Mouse (Mus musculus) WW6 (cell line): Measurements from ENCODE around the gene Ttll3.

ENCODE experiments used
- DNase-seq: peaks from one replicate; pipeline ENCODE4 v3.0.0-alpha.2; 2013; ENCODE audit warnings: low read depth, low spot score

Ttll3 gene

DNA sequence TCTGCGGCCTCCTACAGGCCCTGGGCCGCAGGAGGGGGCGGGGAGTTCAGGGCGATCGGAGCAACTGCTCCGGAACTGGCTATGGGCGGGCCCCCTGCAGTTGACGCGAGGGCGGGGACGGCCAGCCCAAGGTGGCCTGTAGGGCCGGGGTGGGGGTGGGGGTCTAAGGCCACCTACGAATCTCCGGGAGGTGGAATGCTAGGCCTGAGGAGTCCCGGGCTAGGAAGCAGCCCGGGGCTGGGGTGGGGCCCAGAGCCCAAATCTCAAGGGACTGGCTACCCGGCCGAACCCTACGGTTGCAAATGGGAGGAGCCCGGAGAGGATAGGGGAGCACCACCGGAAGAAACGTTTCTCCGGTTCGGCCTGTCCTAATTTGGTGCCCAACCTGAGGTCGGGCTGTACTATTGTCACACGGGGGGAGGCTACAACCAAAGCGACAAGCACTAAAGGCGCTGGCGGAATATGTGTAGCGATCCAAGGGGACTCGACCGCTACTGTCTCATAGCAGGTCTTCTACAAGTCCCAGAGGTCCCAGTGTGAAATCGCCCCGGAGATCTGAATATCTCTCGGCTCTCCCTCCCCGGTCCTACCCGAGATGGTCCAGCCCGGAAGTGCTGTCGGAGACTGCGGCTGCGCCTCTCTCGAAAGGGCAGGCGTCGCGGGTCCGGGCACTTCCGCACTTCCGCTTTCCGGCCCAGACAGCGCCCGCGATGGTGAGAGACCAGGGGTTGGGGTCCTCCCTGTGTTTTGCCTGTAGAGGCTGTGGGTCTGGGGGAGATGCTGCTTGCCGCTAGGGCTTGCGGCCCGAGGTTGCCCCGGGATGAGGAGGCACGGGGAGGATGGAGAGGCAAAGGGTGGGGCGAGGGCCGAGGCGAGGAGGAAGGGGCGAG lies 11.3 kb upstream of the Ttll3 start, which contains the start of the genes Tada3 and Arpc4:
Gene Tada3 (minus strand): TSS at position 388 of the 890 bp plus-strand sequence.
Gene Arpc4 (plus strand): TSS at position 620 of the 890 bp plus-strand sequence.
- DNase-seq: peak; percentile 95

GRCm38 (mm10) chr6:113379246-113379645 lies 9.8 kb upstream of the Ttll3 start:
- DNase-seq: no peak

GRCm38 (mm10) chr6:113380480-113380879 lies 8.6 kb upstream of the Ttll3 start:
- DNase-seq: no peak

GRCm38 (mm10) chr6:113384351-113384927 lies 4.6 kb upstream of the Ttll3 start:
- no peak for DNase-seq

DNA sequence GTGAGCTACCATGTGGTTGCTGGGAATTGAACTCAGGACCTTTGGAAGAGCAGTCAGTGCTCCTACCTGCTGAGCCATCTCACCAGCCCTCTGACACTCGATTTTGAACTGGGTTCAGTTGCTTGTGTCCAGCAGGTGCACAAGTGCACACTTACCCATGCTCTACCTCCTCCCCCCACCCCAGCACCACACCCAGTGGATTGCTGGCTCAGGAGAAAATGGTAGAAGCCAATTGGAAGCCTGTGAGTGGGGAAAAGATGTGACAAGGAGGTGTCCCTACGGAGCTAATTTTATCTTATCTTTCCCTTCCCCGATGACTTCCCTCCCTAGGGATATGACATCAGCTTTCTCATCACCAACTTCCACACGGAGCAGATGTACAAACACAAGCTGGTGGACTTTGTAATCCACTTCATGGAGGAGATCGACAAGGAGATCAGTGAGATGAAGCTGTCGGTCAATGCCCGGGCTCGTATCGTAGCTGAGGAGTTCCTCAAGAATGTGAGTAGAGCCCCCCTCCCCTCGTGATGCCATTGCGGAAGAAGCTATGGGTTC lies 3.8 kb upstream of the Ttll3 start:
- DNase-seq: no peak

GRCm38 (mm10) chr6:113386025-113386424 lies 3.0 kb upstream of the Ttll3 start:
- DNase-seq: no peak

GRCm38 (mm10) chr6:113390715-113391114 lies 1.7 kb downstream of the Ttll3 start:
- no peak for DNase-seq

- no peak for DNase-seq
These were observed 2.9 kb downstream of the Ttll3 start for GRCm38 (mm10) chr6:113392015-113392386.

GRCm38 (mm10) chr6:113392387-113393071 lies 3.5 kb downstream of the Ttll3 start:
- DNase-seq: no peak

GRCm38 (mm10) chr6:113393951-113394350 lies 4.9 kb downstream of the Ttll3 start:
- DNase-seq: no peak

DNA sequence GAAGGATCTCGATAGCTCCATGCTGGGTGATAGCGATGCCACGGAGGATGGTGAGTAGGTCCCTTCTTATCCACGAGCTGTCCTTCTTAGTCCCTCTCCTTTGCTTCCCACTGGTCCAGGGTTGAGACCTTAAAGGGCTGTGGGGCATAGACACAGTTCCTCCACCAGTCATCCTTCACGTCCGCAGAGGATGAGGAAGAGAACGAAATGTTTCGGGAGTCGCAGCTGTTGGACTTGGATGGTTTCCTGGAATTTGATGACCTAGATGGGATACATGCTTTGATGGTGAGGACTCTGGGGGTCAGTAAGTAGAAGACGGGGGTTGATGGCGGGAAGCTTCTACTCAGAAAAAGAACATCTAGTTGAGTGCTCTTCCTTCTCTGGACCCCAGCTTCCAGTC lies 5.8 kb downstream of the Ttll3 start:
- DNase-seq: no peak

DNA sequence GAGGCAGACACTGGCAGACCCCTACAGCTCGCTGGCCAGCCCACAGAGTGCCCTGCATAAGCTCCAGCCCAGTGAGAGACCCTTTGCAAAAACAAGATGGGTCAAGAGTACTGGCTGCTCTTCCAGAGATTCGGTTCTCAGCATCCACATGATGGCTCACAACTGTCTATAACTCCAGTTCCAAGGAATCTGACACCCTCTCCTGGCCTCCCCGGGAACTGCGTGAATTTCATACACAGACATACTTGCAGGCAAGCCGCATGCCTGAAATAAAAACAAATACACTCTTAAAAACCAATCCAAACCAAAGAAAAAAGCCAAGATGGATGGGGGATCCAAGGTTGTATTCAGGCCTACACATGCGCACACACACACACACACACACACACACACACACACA lies 6.4 kb downstream of the Ttll3 start:
- DNase-seq: no peak

DNA sequence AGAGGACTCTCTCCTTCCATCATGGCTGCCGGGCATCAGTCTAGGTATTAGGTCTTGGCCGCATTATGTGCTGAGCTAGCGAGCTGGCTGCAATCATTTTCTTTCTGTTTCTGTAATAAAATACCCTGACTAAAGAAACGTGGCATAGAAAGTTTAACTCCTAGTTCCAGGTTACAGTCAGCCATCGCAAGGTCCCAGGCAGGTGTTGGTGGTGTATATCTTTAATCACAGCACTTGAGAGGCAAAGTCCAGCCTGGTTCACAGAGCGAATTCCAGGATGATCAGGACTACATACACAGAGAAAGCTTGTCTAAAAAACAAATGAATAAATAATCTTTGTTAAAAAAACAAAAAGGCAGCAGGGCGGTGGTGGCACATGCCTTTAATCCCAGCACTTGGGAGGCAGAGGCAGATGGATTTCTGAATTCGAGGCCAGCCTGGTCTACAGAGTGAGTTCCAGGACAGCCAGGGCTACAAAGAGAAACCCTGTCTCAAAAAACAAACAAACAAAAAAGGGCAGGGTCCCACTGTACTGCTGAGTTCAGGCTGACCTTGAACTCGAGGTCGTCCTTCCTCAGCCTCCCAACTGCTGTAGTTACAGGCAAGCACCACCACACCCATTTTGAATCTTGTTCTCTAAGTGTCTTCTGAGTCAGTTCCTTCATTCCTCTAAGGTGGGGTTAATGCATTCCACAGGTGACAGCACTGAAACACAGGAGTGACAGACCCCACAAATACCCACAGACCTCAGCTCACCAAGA lies 7.4 kb downstream of the Ttll3 start:
- DNase-seq: no peak

- DNase-seq: no peak
These were observed 13.0 kb downstream of the Ttll3 start for GRCm38 (mm10) chr6:113402094-113402493.

GRCm38 (mm10) chr6:113404649-113405448 lies 15.8 kb downstream of the Ttll3 start:
- no peak for DNase-seq

- DNase-seq: no peak
These were observed 16.4 kb downstream of the Ttll3 start for GRCm38 (mm10) chr6:113405483-113405882.

- peak; percentile 50 for DNase-seq
These were observed 17.6 kb downstream of the Ttll3 start for GRCm38 (mm10) chr6:113406683-113407082.

DNA sequence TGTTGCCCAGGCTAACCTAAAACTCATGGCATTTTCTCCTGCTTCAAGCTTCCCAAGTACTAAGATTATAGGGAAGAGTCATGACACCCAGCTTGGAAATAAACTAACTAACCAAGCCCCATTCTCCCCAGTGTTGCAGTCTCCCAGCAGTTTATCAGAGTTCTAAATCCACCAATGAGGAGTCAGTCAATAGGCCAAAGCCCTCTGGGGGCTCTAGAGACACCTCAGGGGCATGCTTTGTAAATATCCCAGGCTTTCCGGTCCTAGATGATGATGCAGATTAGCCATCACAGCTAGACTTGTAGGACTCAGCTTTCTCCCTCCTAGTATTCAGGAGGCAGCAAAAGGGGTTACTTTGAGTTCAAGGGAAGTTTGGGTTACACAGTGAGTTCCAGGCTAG lies 20.9 kb downstream of the Ttll3 start:
- DNase-seq: no peak

GRCm38 (mm10) chr6:113416416-113416815 lies 27.4 kb downstream of the Ttll3 start:
- no peak for DNase-seq

DNA sequence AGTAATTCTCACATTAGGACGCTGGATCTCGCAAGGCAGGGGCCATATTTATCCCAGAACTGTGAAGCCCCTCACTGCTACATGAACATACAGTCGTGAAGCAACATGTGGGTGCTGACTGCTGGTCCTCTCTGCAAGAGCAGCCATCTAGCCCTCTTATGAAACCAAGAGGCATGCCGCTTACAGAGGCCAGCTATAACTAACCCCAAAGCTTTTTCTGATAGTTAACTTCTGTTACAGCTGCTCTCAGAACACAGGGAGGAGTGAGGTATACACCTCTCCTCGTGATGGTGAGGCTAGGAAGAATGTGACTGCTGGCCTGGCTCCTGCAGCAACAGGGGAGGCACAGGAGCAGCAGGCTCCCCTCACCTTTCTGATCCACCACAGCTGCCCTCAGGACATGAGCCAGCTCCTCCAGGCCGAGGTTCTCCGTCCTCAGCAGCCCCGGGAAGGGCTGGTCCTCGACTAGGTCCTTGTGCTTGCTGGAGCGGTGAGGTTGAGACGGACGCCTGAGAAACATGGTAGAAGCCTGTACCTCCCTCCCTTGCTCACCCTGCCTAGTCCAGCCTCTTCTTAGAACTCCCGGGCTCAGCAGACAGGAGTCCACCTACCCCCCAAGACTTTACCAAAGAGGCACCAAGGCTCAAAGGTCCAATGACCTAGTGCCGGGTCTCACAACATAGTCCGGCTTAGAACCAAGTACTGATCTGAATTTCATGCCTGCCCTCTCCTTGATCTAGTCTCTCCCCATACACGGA lies 29.6 kb downstream of the Ttll3 start:
- no peak for DNase-seq
